Mouse (Mus musculus) liver, adult 2 months (tissue): Measurements from ENCODE around the gene Gm20388. TPM values are rescaled to one million over a fixed set of nuclear protein-coding genes. Genes with fewer than 3 reads are reported as not detected.
A peak's percentile ranks its signal among the peaks of the same experiment; 100 is the strongest.

Source experiments
- DNase-seq: peaks from one replicate; pipeline ENCODE4 v3.0.0-alpha.2; 2011; ENCODE audit warnings: low read depth, low spot score; ENCODE audit errors: extremely low read depth
- H3K27ac ChIP-seq: fragments of 200-500 bp; replicated peaks from 2 replicates; pipeline ENCODE4 v1.5.1; 2012; ENCODE audit warnings: low read depth, mild to moderate bottlenecking, control low read depth, inconsistent platforms, low read length; ENCODE audit not compliant: insufficient read depth
- H3K27me3 ChIP-seq: fragments of 200-500 bp; 2 replicates; pipeline ENCODE4 v1.6.1; 2012; ENCODE audit warnings: mild to moderate bottlenecking, moderate library complexity, low read length, inconsistent platforms; ENCODE audit not compliant: control insufficient read depth, insufficient read depth
- H3K36me3 ChIP-seq: fragments of 200-500 bp; 2 replicates; pipeline ENCODE4 v1.6.1; 2012; ENCODE audit warnings: low read length, inconsistent platforms; ENCODE audit not compliant: control insufficient read depth, insufficient read depth
- H3K4me1 ChIP-seq: fragments of 200-500 bp; 2 replicates; pipeline ENCODE4 v1.6.1; 2011; ENCODE audit warnings: low read length; ENCODE audit not compliant: control insufficient read depth, insufficient read depth
- H3K4me3 ChIP-seq: fragments of 200-500 bp; 2 replicates; pipeline ENCODE4 v1.5.1; 2011; ENCODE audit warnings: low read depth, mild to moderate bottlenecking, control low read depth, low read length, moderate library complexity; ENCODE audit not compliant: insufficient read depth
- H3K79me2 ChIP-seq: fragments of 200-500 bp; 2 replicates; pipeline ENCODE4 v1.6.1; 2012; ENCODE audit warnings: inconsistent platforms, mild to moderate bottlenecking, low read length, moderate library complexity; ENCODE audit not compliant: control insufficient read depth, insufficient read depth
- H3K9ac ChIP-seq: fragments of 200-500 bp; 2 replicates; pipeline ENCODE4 v1.6.1; 2012; ENCODE audit warnings: low read depth, mild to moderate bottlenecking, control low read depth, inconsistent platforms, low read length
- CTCF ChIP-seq: fragments of 200-500 bp; IDR thresholded peaks from 2 replicates; pipeline ENCODE4 v1.5.1; 2011; ENCODE audit warnings: low read depth, low read length, control low read depth
- POLR2A ChIP-seq: fragments of 200-500 bp; IDR thresholded peaks from 2 replicates; pipeline ENCODE4 v1.6.1; 2011; ENCODE audit warnings: low read length, control low read depth; ENCODE audit not compliant: insufficient read depth; ENCODE audit errors: extremely low read depth
- WGBS: fragments of 180-500 bp; shearing (Covaris S2); methylation state at CpG from one replicate; pipeline ENCODE4 v1.1.7; 2018; 5-methylcytosine and 5-hydroxymethylcytosine counted together
- polyA plus RNA-seq: library from polyadenylated mRNA; depleted of rRNA; stranded (reverse); fragments of >200 nt; gene quantifications from 2 replicates; pipeline ENCODE4 v1.2.3, GENCODE M21; 2012
- total RNA-seq: library from RNA; depleted of rRNA; stranded (reverse); fragments of >200 nt; gene quantifications from 2 replicates; pipeline ENCODE4 v1.2.3, GENCODE M21; 2014

The Gm20388 gene
- total and polyA plus RNA-seq, 2 experiments = 6.4 to 19.9 TPM

DNA sequence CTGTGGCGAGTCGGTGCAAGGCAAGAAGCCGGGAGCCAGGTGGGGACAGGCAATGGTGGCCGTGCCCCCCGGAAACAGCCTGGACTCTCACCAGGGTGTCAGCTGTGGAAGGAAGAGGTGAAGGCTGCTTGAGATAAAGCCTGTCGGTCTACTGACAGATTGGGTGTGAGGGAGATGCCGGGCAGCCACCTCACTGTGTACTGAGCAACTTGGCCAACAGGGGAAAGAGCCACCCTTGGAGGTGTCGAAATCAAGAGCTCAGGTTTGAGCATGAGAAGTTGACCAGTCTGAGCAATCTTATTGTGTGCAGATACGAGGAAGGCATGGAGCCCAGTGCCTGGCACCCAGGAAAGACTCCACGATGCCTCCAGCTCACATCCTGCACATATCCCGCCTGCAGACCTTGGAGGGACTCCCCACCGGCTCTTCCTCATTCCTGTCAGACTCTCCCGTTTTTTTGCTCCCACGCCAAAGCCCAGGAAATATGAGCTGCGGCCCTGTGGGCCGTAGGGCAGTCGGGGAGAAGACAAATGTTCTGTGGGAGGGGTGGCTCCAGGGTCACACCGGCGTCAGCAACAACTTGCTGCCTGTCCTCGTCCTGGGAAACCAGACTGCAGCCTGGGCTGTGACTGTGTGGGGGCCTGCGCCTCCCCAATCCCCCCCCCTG, 1347.6 kb downstream of the Gm20388 start:
- Histone ChIP-seq H3K79me2 (no peaks in the 10 kb centered on the region), H3K4me1 (peaks cover 7% of the 10 kb centered on the region; the same call in 1 of the 2 replicates), H3K27me3 (peaks cover 3% of the 10 kb centered on the region; the same call in 1 of the 2 replicates), H3K4me3 (no peak overlapping the region), H3K9ac (no peak overlapping the region), H3K36me3 (no peaks in the 10 kb centered on the region), H3K27ac (no peak overlapping the region)
- DNase-seq = no peak
- no peak for TF ChIP-seq POLR2A
- TF ChIP-seq CTCF = no peak
- WGBS = 42% methylated on average over 21 of the region's 21 CpGs

DNA sequence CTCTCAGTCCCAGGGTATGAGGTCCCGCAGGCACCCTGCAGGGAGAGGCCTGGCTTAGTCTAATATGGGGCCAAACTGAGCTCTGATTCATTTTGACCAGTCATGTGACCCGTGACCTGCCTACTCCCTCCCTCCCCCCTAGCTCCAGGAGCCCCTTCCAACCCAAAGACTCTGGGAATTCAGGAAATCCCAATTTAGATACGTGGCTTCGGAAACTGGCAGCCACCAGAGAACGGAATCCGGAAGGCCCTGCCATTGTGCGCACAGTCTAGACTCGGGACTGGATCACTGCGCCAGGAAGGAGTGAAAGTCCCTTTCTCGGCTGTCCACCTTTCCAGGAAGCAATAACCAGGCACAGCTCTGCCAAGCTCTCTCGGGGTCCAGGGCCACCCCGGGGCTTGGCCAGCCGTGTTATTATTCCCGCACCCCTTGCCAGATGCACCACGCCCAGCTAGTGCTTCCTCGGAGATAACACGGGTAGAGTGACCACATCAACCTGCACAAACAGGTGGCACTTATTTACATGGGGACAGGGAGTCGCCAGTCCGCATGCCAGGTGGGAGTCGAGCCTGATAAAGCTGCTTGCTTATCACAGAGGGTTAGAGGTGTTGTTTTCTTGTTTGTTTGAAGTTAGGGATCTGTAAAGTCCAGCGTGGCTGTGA, 1352.2 kb downstream of the Gm20388 start:
- no peaks in the 10 kb centered on the region for H3K36me3 ChIP-seq
- 37% methylated on average over 21 of the region's 21 CpGs for WGBS
- DNase-seq = peak; percentile 27
- no peaks in the 10 kb centered on the region for H3K79me2 ChIP-seq
- H3K9ac ChIP-seq = no peak overlapping the region
- H3K4me3 ChIP-seq = no peak overlapping the region
- peaks cover 9% of the 10 kb centered on the region; the same call in 1 of the 2 replicates for H3K4me1 ChIP-seq
- peak overlapping the region; percentile 41 for H3K27ac ChIP-seq
- TF ChIP-seq POLR2A (no peak), CTCF (no peak)
- H3K27me3 ChIP-seq = no peaks in the 10 kb centered on the region

DNA sequence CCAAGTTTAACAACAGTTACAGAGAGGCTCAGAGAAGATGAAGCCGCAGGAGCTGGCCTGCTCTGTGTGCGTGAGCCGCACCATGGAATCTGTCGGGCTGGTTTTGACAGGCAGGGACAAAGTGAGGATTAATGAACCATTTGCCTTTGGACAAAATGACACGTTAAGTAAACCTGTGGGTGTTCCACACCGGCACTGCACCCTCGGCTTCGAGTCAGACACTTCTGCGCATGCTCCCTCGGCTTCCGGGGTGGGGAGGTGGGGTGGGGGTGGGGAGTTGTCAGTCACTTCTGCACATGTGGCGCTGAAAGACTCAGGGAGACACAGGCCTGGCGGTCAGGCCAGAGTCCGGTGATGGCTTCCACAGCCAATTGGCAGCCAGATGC, 1352.7 kb downstream of the Gm20388 start:
- H3K4me3 ChIP-seq = no peak overlapping the region
- 26% methylated on average over 14 of the region's 14 CpGs for WGBS
- no peak overlapping the region for H3K9ac ChIP-seq
- H3K27me3 ChIP-seq = no peaks in the 10 kb centered on the region
- no peaks in the 10 kb centered on the region for H3K79me2 ChIP-seq
- TF ChIP-seq POLR2A = no peak
- no peak for TF ChIP-seq CTCF
- H3K4me1 ChIP-seq = peaks cover 9% of the 10 kb centered on the region; the same call in 1 of the 2 replicates
- DNase-seq = no peak
- H3K36me3 ChIP-seq = no peaks in the 10 kb centered on the region
- no peak overlapping the region for H3K27ac ChIP-seq

DNA sequence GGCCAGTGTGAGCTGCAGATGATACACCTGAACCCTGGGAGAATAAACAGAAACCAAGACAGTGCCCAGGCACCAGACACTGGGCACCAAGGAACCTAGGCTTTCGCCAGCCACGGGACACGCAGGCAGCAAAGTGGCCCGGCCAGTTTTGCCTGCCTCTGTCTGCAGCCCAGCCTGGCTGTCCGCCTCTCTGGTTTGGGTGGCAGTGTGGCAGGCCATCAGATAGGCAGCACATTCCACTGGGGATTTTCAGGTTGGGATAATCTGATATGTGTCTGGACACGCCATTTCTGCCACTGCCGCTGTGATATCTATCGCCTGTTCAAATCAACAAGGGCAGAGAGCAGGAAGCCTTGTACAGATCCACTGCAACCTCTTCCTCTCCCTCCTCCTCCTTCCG, 1353.6 kb downstream of the Gm20388 start:
- H3K9ac ChIP-seq = no peak overlapping the region
- TF ChIP-seq POLR2A (no peak), CTCF (no peak)
- 81% methylated on average over 9 of the region's 9 CpGs for WGBS

DNA sequence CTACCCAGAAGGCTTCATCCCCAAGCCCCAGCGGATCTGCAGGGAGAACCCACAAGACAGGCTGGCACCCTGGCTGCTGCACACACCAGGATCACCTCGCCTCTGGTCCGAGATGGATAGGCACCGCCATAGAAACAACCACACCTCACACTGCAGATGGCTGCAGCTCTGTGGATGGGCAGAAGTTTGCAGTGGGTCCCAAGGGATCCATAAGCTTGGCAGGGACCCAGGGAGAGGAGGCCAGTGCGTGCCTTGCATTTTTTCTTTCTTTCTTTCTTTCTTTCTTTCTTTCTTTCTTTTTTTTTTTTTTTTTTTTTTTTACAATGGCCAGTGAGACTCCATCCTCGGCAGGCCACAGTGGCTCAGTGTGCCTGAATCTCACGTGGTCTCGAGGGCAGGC, 1360.9 kb downstream of the Gm20388 start:
- Histone ChIP-seq H3K4me1 (no peaks in the 10 kb centered on the region), H3K9ac (no peak overlapping the region), H3K27ac (no peak overlapping the region), H3K36me3 (no peaks in the 10 kb centered on the region), H3K4me3 (no peak overlapping the region), H3K27me3 (no peaks in the 10 kb centered on the region), H3K79me2 (no peaks in the 10 kb centered on the region)
- TF ChIP-seq CTCF (no peak), POLR2A (no peak)
- 80% methylated on average over 8 of the region's 8 CpGs for WGBS
- no peak for DNase-seq

More for the DNA sequence above, 1353.6 kb downstream of the Gm20388 start:
- Histone ChIP-seq H3K4me3 (no peak overlapping the region), H3K27ac (no peak overlapping the region), H3K27me3 (no peaks in the 10 kb centered on the region), H3K79me2 (no peaks in the 10 kb centered on the region), H3K36me3 (no peaks in the 10 kb centered on the region), H3K4me1 (peaks cover 9% of the 10 kb centered on the region; the same call in 1 of the 2 replicates)
- no peak for DNase-seq

- Histone ChIP-seq H3K4me3 (no peak overlapping the region), H3K79me2 (no peaks in the 10 kb centered on the region), H3K4me1 (no peaks in the 10 kb centered on the region), H3K27ac (no peak overlapping the region), H3K36me3 (no peaks in the 10 kb centered on the region), H3K9ac (no peak overlapping the region), H3K27me3 (no peaks in the 10 kb centered on the region)
- DNase-seq = no peak
- WGBS = 45% methylated on average over 14 of the region's 14 CpGs
- TF ChIP-seq POLR2A (no peak), CTCF (no peak)
These were observed 1362.6 kb downstream of the Gm20388 start for GRCm38 (mm10) chr8:121273195-121273594.
